Mouse (Mus musculus): ENCODE data around the gene Snrnp70. TPM values are rescaled to one million over a fixed set of nuclear protein-coding genes. Genes with fewer than 3 reads are reported as not detected.
A peak's percentile ranks its signal among the peaks of the same experiment; 100 is the strongest.

Gene Snrnp70
- polyA plus RNA-seq, 1 experiment from 2014 or later: 285 TPM

DNA sequence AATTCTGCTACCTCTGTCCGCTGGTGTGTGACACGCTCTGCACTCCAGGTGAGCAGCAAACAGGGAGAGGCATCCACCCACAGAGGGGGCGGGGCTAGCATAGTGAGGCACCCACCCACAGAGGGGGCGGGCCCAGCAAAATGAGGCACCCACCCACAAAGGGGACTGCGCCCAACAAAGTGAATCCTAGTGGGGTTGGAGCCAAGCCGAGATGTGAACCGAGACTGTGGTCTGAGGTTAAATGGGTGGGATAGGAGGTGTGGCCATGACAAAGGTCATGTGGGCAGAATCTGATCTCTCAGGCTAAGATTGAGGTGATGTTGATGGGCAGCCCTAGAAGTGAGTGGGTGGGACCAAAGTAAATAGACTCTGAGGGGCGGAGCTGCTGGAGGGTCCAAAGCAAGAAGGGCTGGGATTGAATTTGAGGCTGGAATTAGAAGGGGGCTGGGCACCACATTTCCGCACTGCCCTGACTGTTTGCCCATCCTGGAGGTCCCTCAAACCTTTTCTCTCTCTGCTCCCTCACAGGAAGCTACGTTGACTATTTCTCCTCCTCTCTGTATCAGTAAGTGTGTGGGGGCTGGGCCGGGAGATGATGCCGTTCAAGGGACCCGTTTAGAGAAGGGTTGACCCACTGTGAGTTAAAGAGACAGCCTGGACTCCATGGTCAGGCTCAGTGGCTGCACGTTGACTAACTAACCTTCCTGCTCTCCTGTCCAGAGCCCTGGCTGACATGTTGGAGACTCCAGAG lies 57.2 kb downstream of the Snrnp70 start:
- H3K9me3 ChIP-seq: no peaks in the 10 kb centered on the region
- peak overlapping the region; percentile 89 for H3K27ac ChIP-seq (replicated peaks)
- H3K27me3 ChIP-seq (replicated peaks; ENCODE audit: low read depth, poor library complexity, severe bottlenecking): peaks cover 56% of the 10 kb centered on the region
- H3K36me3 ChIP-seq (replicated peaks): no peaks in the 10 kb centered on the region
- WGBS: 1% methylated on average over 14 of the region's 14 CpGs
- H3K4me1 ChIP-seq: peaks cover 72% of the 10 kb centered on the region
- DNase-seq (ENCODE audit: low spot score): peak; percentile 69
- peak overlapping the region; percentile 75 for H3K4me3 ChIP-seq

- Histone ChIP-seq H3K4me3 (peak overlapping the region; percentile 75), H3K4me1 (peaks cover 79% of the 10 kb centered on the region), H3K36me3 (replicated peaks) (no peaks in the 10 kb centered on the region), H3K27me3 (replicated peaks; ENCODE audit: low read depth, poor library complexity, severe bottlenecking) (peaks cover 50% of the 10 kb centered on the region), H3K9me3 (no peaks in the 10 kb centered on the region), H3K27ac (replicated peaks) (no peak overlapping the region)
- no peak for DNase-seq (ENCODE audit: low spot score)
- 9% methylated on average over 4 of the region's 4 CpGs for WGBS
Measured at GRCm38 (mm10) chr7:45337469-45337868, 58.1 kb downstream of the Snrnp70 start.

DNA sequence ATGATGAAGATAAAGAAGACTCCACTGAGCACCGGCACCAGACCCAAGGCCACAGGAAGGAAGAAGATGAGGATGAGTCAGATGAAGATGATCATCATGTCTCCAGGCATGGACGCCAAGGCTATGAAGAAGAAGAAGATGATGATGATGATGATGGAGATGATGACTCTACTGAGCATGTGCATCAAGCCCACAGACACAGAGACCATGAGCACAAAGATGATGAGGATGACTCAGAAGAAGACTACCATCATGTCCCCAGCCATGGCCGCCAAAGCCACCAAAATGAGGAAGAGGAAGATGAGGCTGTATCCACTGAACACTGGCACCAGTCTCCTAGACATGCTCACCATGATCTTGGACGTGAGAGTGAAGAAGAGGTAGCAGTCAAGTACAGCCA lies 59.2 kb downstream of the Snrnp70 start:
- Histone ChIP-seq H3K27me3 (replicated peaks; ENCODE audit: low read depth, poor library complexity, severe bottlenecking) (peaks cover 57% of the 10 kb centered on the region), H3K36me3 (replicated peaks) (no peaks in the 10 kb centered on the region), H3K4me3 (no peak overlapping the region), H3K4me1 (peaks cover 77% of the 10 kb centered on the region), H3K27ac (replicated peaks) (no peak overlapping the region), H3K9me3 (no peaks in the 10 kb centered on the region)
- WGBS: 93% methylated on average over 4 of the region's 4 CpGs
- no peak for DNase-seq (ENCODE audit: low spot score)

- H3K4me1 ChIP-seq: peaks cover 65% of the 10 kb centered on the region
- 27% methylated on average over 5 of the region's 5 CpGs for WGBS
- H3K9me3 ChIP-seq: no peaks in the 10 kb centered on the region
- H3K27me3 ChIP-seq (replicated peaks; ENCODE audit: low read depth, poor library complexity, severe bottlenecking): peaks cover 57% of the 10 kb centered on the region
- H3K4me3 ChIP-seq: peak within 1 kb of the TSS; percentile 73
- peak within 1 kb of the TSS; percentile 16; the same call in 1 of the 2 replicates for H3K27ac ChIP-seq (replicated peaks)
- H3K36me3 ChIP-seq (replicated peaks): no peaks in the 10 kb centered on the region
- no peak for DNase-seq (ENCODE audit: low spot score)
Measured at GRCm38 (mm10) chr7:45335056-45335455, 60.5 kb downstream of the Snrnp70 start, which contains the start of gene Hrc. TSS of gene Hrc (plus strand) at chr7:45335290.

GRCm38 (mm10) chr7:45334605-45335004 lies 60.9 kb downstream of the Snrnp70 start:
- Histone ChIP-seq H3K4me1 (peaks cover 60% of the 10 kb centered on the region), H3K9me3 (no peaks in the 10 kb centered on the region), H3K27ac (replicated peaks) (peak overlapping the region; percentile 16; the same call in 1 of the 2 replicates), H3K4me3 (peak overlapping the region; percentile 73), H3K27me3 (replicated peaks; ENCODE audit: low read depth, poor library complexity, severe bottlenecking) (peaks cover 57% of the 10 kb centered on the region), H3K36me3 (replicated peaks) (no peaks in the 10 kb centered on the region)
- 17% methylated on average over 3 of the region's 3 CpGs for WGBS
- no peak for DNase-seq (ENCODE audit: low spot score)

GRCm38 (mm10) chr7:45333431-45333982 lies 62.0 kb downstream of the Snrnp70 start, which contains the start of gene Trpm4:
TSS of gene Trpm4 (minus strand) at chr7:45333780.
- Histone ChIP-seq H3K9me3 (no peaks in the 10 kb centered on the region), H3K27ac (replicated peaks) (peak within 1 kb of the TSS; percentile 85), H3K27me3 (replicated peaks; ENCODE audit: low read depth, poor library complexity, severe bottlenecking) (peaks cover 47% of the 10 kb centered on the region), H3K4me3 (peak within 1 kb of the TSS; percentile 73), H3K4me1 (peaks cover 49% of the 10 kb centered on the region), H3K36me3 (replicated peaks) (no peaks in the 10 kb centered on the region)
- WGBS: under 1% methylated on average over 38 of the region's 38 CpGs
- peak; percentile 90 for DNase-seq (ENCODE audit: low spot score)

- Histone ChIP-seq H3K4me3 (peak overlapping the region; percentile 73), H3K4me1 (peaks cover 43% of the 10 kb centered on the region), H3K9me3 (no peaks in the 10 kb centered on the region), H3K36me3 (replicated peaks) (no peaks in the 10 kb centered on the region), H3K27ac (replicated peaks) (peak overlapping the region; percentile 85), H3K27me3 (replicated peaks; ENCODE audit: low read depth, poor library complexity, severe bottlenecking) (peaks cover 43% of the 10 kb centered on the region)
- 3% methylated on average over 22 of the region's 22 CpGs for WGBS
- DNase-seq (ENCODE audit: low spot score): peak; percentile 75
Measured at GRCm38 (mm10) chr7:45332685-45333425, 62.7 kb downstream of the Snrnp70 start.

GRCm38 (mm10) chr7:45331502-45331901 lies 64.0 kb downstream of the Snrnp70 start:
- Histone ChIP-seq H3K4me3 (no peak overlapping the region), H3K27ac (replicated peaks) (no peak overlapping the region), H3K36me3 (replicated peaks) (peaks cover 9% of the 10 kb centered on the region), H3K27me3 (replicated peaks; ENCODE audit: low read depth, poor library complexity, severe bottlenecking) (peaks cover 29% of the 10 kb centered on the region), H3K4me1 (peaks cover 35% of the 10 kb centered on the region), H3K9me3 (no peaks in the 10 kb centered on the region)
- 85% methylated on average over 6 of the region's 6 CpGs for WGBS
- no peak for DNase-seq (ENCODE audit: low spot score)

- Histone ChIP-seq H3K27me3 (replicated peaks; ENCODE audit: low read depth, poor library complexity, severe bottlenecking) (peaks cover 9% of the 10 kb centered on the region), H3K36me3 (replicated peaks) (peaks cover 22% of the 10 kb centered on the region), H3K4me3 (no peak overlapping the region), H3K27ac (replicated peaks) (no peak overlapping the region), H3K9me3 (peaks cover 2% of the 10 kb centered on the region; the same call in 1 of the 2 replicates), H3K4me1 (peaks cover 19% of the 10 kb centered on the region)
- no peak for DNase-seq (ENCODE audit: low spot score)
- 83% methylated on average over 13 of the region's 13 CpGs for WGBS
Measured at GRCm38 (mm10) chr7:45328841-45329475, 66.6 kb downstream of the Snrnp70 start.

Other genes with a start within 250 kb of the Snrnp70 start
- 99.6 and 103 TPM in 2 replicates for gene Pih1d1, start 241.4 kb downstream of the Snrnp70 start, polyA plus RNA-seq (2016; fragmentation: Nextera tagmentation; extraction: Ambion mirVana)
- 65.3 and 71.7 TPM in 2 replicates for gene Aldh16a1, start 241.2 kb downstream of the Snrnp70 start, polyA plus RNA-seq (2016; fragmentation: Nextera tagmentation; extraction: Ambion mirVana)
- 0.74 and 1.2 TPM in 2 replicates for gene Slc17a7, start 231.8 kb downstream of the Snrnp70 start, polyA plus RNA-seq (2016; fragmentation: Nextera tagmentation; extraction: Ambion mirVana)
- 0.10 and 0.29 TPM in 2 replicates for gene Gfy, start 216.2 kb downstream of the Snrnp70 start, polyA plus RNA-seq (2016; fragmentation: Nextera tagmentation; extraction: Ambion mirVana)
- gene Pth2, start 214.7 kb downstream of the Snrnp70 start, polyA plus RNA-seq (2016; fragmentation: Nextera tagmentation; extraction: Ambion mirVana): not detected in 2 replicates
- 0.62 and 0.67 TPM in 2 replicates for gene Ccdc155, start 190.8 kb downstream of the Snrnp70 start, polyA plus RNA-seq (2016; fragmentation: Nextera tagmentation; extraction: Ambion mirVana)
- gene Dkkl1, start 183.6 kb downstream of the Snrnp70 start, polyA plus RNA-seq (2016; fragmentation: Nextera tagmentation; extraction: Ambion mirVana): 1.2 and 2.0 TPM in 2 replicates
- 394 and 421 TPM in 2 replicates for gene Tead2, start 180.0 kb downstream of the Snrnp70 start, polyA plus RNA-seq (2016; fragmentation: Nextera tagmentation; extraction: Ambion mirVana)
- gene Cd37, start 156.6 kb downstream of the Snrnp70 start, polyA plus RNA-seq (2016; fragmentation: Nextera tagmentation; extraction: Ambion mirVana): 0.50 and 0.88 TPM in 2 replicates
- 0.28 and 0.32 TPM in 2 replicates for gene Slc6a16, start 154.7 kb downstream of the Snrnp70 start, polyA plus RNA-seq (2016; fragmentation: Nextera tagmentation; extraction: Ambion mirVana)
- not detected in 2 replicates for gene Slc6a21, start 118.2 kb downstream of the Snrnp70 start, polyA plus RNA-seq (2016; fragmentation: Nextera tagmentation; extraction: Ambion mirVana)
- 10.6 and 11.3 TPM in 2 replicates for gene Trpm4, start 62.0 kb downstream of the Snrnp70 start, polyA plus RNA-seq (2016; fragmentation: Nextera tagmentation; extraction: Ambion mirVana)
- 0.31 and 0.64 TPM in 2 replicates for gene Hrc, start 60.5 kb downstream of the Snrnp70 start, polyA plus RNA-seq (2016; fragmentation: Nextera tagmentation; extraction: Ambion mirVana)
- gene Ppfia3, start 28.7 kb downstream of the Snrnp70 start, polyA plus RNA-seq (2016; fragmentation: Nextera tagmentation; extraction: Ambion mirVana): 5.8 and 7.1 TPM in 2 replicates
- 0.24 and 1.2 TPM in 2 replicates for gene Lin7b, start 25.2 kb downstream of the Snrnp70 start, polyA plus RNA-seq (2016; fragmentation: Nextera tagmentation; extraction: Ambion mirVana)
- gene Kcna7, start 9.9 kb upstream of the Snrnp70 start, polyA plus RNA-seq (2016; fragmentation: Nextera tagmentation; extraction: Ambion mirVana): 0.06 TPM in 1 of 2 replicates, not detected in the other
- 2.8 TPM in 2 replicates for gene Ntf5, start 18.0 kb upstream of the Snrnp70 start, polyA plus RNA-seq (2016; fragmentation: Nextera tagmentation; extraction: Ambion mirVana)
- 0.24 and 0.70 TPM in 2 replicates for gene Lhb, start 25.1 kb upstream of the Snrnp70 start, polyA plus RNA-seq (2016; fragmentation: Nextera tagmentation; extraction: Ambion mirVana)
- gene Gys1, start 39.1 kb upstream of the Snrnp70 start, polyA plus RNA-seq (2016; fragmentation: Nextera tagmentation; extraction: Ambion mirVana): 44.2 and 45.5 TPM in 2 replicates
- gene Ruvbl2, start 42.4 kb upstream of the Snrnp70 start, polyA plus RNA-seq (2016; fragmentation: Nextera tagmentation; extraction: Ambion mirVana): 227 TPM in 2 replicates
- 5,460 and 5,734 TPM in 2 replicates for gene Ftl1, start 64.1 kb upstream of the Snrnp70 start, polyA plus RNA-seq (2016; fragmentation: Nextera tagmentation; extraction: Ambion mirVana)
- gene Bax, start 71.2 kb upstream of the Snrnp70 start, polyA plus RNA-seq (2016; fragmentation: Nextera tagmentation; extraction: Ambion mirVana): 243 and 247 TPM in 2 replicates
- gene Tulp2, start 86.1 kb upstream of the Snrnp70 start, polyA plus RNA-seq (2016; fragmentation: Nextera tagmentation; extraction: Ambion mirVana): 0.93 and 1.4 TPM in 2 replicates
- not detected in 2 replicates for gene Gm45808, start 91.1 kb upstream of the Snrnp70 start, polyA plus RNA-seq (2016; fragmentation: Nextera tagmentation; extraction: Ambion mirVana)
- 5.7 and 7.4 TPM in 2 replicates for gene Dhdh, start 93.1 kb upstream of the Snrnp70 start, polyA plus RNA-seq (2016; fragmentation: Nextera tagmentation; extraction: Ambion mirVana)
- gene Nucb1, start 114.7 kb upstream of the Snrnp70 start, polyA plus RNA-seq (2016; fragmentation: Nextera tagmentation; extraction: Ambion mirVana): 115 and 123 TPM in 2 replicates
- gene Ppp1r15a, start 130.5 kb upstream of the Snrnp70 start, polyA plus RNA-seq (2016; fragmentation: Nextera tagmentation; extraction: Ambion mirVana): 18.6 and 21.6 TPM in 2 replicates
- 1.9 and 2.3 TPM in 2 replicates for gene Plekha4, start 130.6 kb upstream of the Snrnp70 start, polyA plus RNA-seq (2016; fragmentation: Nextera tagmentation; extraction: Ambion mirVana)
- 0.87 and 0.92 TPM in 2 replicates for gene Hsd17b14, start 159.2 kb upstream of the Snrnp70 start, polyA plus RNA-seq (2016; fragmentation: Nextera tagmentation; extraction: Ambion mirVana)
- gene Bcat2, start 174.4 kb upstream of the Snrnp70 start, polyA plus RNA-seq (2016; fragmentation: Nextera tagmentation; extraction: Ambion mirVana): 51.1 and 51.9 TPM in 2 replicates
- not detected in 2 replicates for gene Fgf21, start 219.7 kb upstream of the Snrnp70 start, polyA plus RNA-seq (2016; fragmentation: Nextera tagmentation; extraction: Ambion mirVana)
- gene Fut1, start 221.5 kb upstream of the Snrnp70 start, polyA plus RNA-seq (2016; fragmentation: Nextera tagmentation; extraction: Ambion mirVana): 0.07 and 0.44 TPM in 2 replicates
- 0.07 and 0.10 TPM in 2 replicates for gene Izumo1, start 226.1 kb upstream of the Snrnp70 start, polyA plus RNA-seq (2016; fragmentation: Nextera tagmentation; extraction: Ambion mirVana)
- gene Rasip1, start 231.7 kb upstream of the Snrnp70 start, polyA plus RNA-seq (2016; fragmentation: Nextera tagmentation; extraction: Ambion mirVana): 6.5 and 6.8 TPM in 2 replicates
- gene Mamstr, start 244.2 kb upstream of the Snrnp70 start, polyA plus RNA-seq (2016; fragmentation: Nextera tagmentation; extraction: Ambion mirVana): 1.3 and 3.1 TPM in 2 replicates

Measured in embryonic facial prominence, embryonic 10.5 days (tissue).